34 mouse cellular contexts compared by ENCODE assay signal in the genomic region with DNA sequence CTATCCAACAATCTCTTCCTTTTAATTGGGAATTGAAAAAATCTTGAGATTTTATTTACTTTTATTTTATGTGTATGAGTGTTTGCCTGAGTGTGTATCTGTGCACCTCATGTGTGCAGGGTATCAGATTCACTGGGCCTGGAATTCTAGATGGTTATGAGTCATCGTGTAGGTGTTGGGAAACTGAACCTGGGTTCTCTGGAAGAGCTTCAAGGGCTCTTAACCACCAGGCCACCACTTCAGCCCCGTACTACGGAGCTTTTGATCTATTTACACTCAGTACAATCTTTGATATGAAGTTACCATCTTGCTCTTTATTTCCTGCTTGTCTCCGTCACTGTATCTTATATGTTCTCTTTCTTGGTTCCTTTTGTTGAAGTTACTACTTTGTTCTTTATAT. TPM values are rescaled to one million over a fixed set of nuclear protein-coding genes. Genes with fewer than 3 reads are reported as not detected.
DNase-seq lines count a peak whose midpoint lies in the region; ATAC-seq lines count a peak whose summit lies in the region.
"Had no signal": no experiment of that assay in that cellular context is flagged by ENCODE, and none has a peak within 500 bp of the region (broad histone marks: within the 10 kb centered on the region; RNA-seq: fewer than 3 reads in every experiment).

No protein-coding gene starts in this region.

- 48% methylated on average over 4 of the region's 4 CpGs for WGBS in lung, embryonic 16.5 days

- H3K9me3 ChIP-seq in lung, embryonic 16.5 days (ENCODE audit: control insufficient read depth, low read length) = no peaks in the 10 kb centered on the region
- H3K9me3 ChIP-seq: embryonic facial prominence, embryonic 10.5 days; embryonic facial prominence, embryonic 13.5 days; forebrain, embryonic 12.5 days; forebrain, embryonic 15.5 days; hindbrain, embryonic 12.5 days; hindbrain, embryonic 15.5 days had no signal

- H3K4me2 ChIP-seq in lung, embryonic 16.5 days (ENCODE audit: low read depth, low read length) = no peak overlapping the region
- H3K4me2 ChIP-seq: embryonic facial prominence, embryonic 13.5 days; forebrain, embryonic 12.5 days; forebrain, embryonic 15.5 days; heart, embryonic 11.5 days; hindbrain, embryonic 12.5 days; hindbrain, embryonic 15.5 days had no signal

- ATAC-seq in lung, embryonic 16.5 days (ENCODE audit: low read depth) = peak; percentile 79
- ATAC-seq: CD4-positive, CD25-positive, alpha-beta regulatory T cell, adult 4 months; forebrain, embryonic 15.5 days had no signal

- no peak overlapping the region for H3K4me3 ChIP-seq in lung, embryonic 16.5 days (ENCODE audit: low read length)
- H3K4me3 ChIP-seq: embryonic facial prominence, embryonic 10.5 days; embryonic facial prominence, embryonic 13.5 days; erythroblast, embryonic 14.5 days; forebrain, embryonic 12.5 days; forebrain, embryonic 15.5 days; hindbrain, embryonic 12.5 days; hindbrain, embryonic 15.5 days had no signal

- H3K4me1 ChIP-seq in lung, embryonic 16.5 days (replicated peaks; ENCODE audit: control insufficient read depth, insufficient read depth, low read length) = no peaks in the 10 kb centered on the region
- H3K4me1 ChIP-seq: embryonic facial prominence, embryonic 10.5 days; embryonic facial prominence, embryonic 13.5 days; hindbrain, embryonic 12.5 days; hindbrain, embryonic 15.5 days had no signal

- DNase-seq in lung, postnatal 10 days = peak; percentile 20
- peak; percentile 70 for DNase-seq in lung, postnatal 36 days
- DNase-seq in gastrocnemius, postnatal 25 days = no peak
- DNase-seq in spleen, adult 18-20 months = no peak
- no peak for DNase-seq in right cerebral cortex, adult 2 months (ENCODE audit: low spot score in 2 of 2)
- DNase-seq: adrenal gland, adult 8-10 months; adrenal gland, postnatal 25 days; cerebellum, adult 11-12 months; cerebellum, adult 8-10 months; cerebellum, postnatal 10 days; cerebellum, postnatal 36 days; embryo, embryonic 11 days; gastrocnemius, postnatal 10 days; heart, adult 11 months had no signal

- H3K36me3 ChIP-seq in lung, embryonic 16.5 days (ENCODE audit: control insufficient read depth, insufficient read depth, low read length) = no peaks in the 10 kb centered on the region
- H3K36me3 ChIP-seq: embryonic facial prominence, embryonic 10.5 days; embryonic facial prominence, embryonic 13.5 days; forebrain, embryonic 12.5 days; forebrain, embryonic 15.5 days; hindbrain, embryonic 12.5 days; hindbrain, embryonic 15.5 days had no signal

- H3K9ac ChIP-seq in lung, embryonic 16.5 days (ENCODE audit: low read length) = no peak overlapping the region
- H3K9ac ChIP-seq: embryonic facial prominence, embryonic 13.5 days; forebrain, embryonic 12.5 days; forebrain, embryonic 15.5 days; hindbrain, embryonic 12.5 days; hindbrain, embryonic 15.5 days had no signal

- H3K27me3 ChIP-seq in lung, embryonic 16.5 days (ENCODE audit: control insufficient read depth, insufficient read depth, low read depth, low read length) = no peaks in the 10 kb centered on the region
- H3K27me3 ChIP-seq: embryonic facial prominence, embryonic 13.5 days; forebrain, embryonic 12.5 days; forebrain, embryonic 15.5 days; hindbrain, embryonic 12.5 days; hindbrain, embryonic 15.5 days had no signal

- no peak overlapping the region for H3K27ac ChIP-seq in lung, embryonic 16.5 days (ENCODE audit: low read length)
- H3K27ac ChIP-seq: embryonic facial prominence, embryonic 10.5 days; embryonic facial prominence, embryonic 13.5 days; forebrain, embryonic 12.5 days; forebrain, embryonic 15.5 days; hindbrain, embryonic 12.5 days; hindbrain, embryonic 15.5 days had no signal

RNA-seq across cellular contexts. Expression of a gene that starts 42.4 kb away (rescaled TPM):
- polyA plus RNA-seq in lung, embryonic 16.5 days (2015; fragmentation: Nextera tagmentation; extraction: Ambion mirVana) = not detected in 2 replicates
- total RNA-seq in gastrocnemius, postnatal 25 days (2021) = not detected
- total RNA-seq: adrenal gland, adult 8-10 months; adrenal gland, postnatal 25 days; gastrocnemius, adult 18-20 months; gastrocnemius, postnatal 10 days; gastrocnemius, postnatal 4 days; heart, adult 8-10 months; heart, postnatal 25 days; hematopoietic stem cell, adult 5-6 weeks; MEL had no signal
- polyA plus RNA-seq: brain, embryonic 14.5 days; C2C12; CD4-positive, CD25-positive, alpha-beta regulatory T cell, adult 4 months; cortical plate, adult 2 months; embryonic facial prominence, embryonic 10.5 days; embryonic facial prominence, embryonic 13.5 days; erythroblast, embryonic 14.5 days; forebrain, embryonic 12.5 days; forebrain, embryonic 15.5 days; heart, embryonic 11.5 days; heart, embryonic 14.5 days; hindbrain, embryonic 12.5 days; hindbrain, embryonic 15.5 days had no signal

Comparison
In these comparisons a context has a peak if more than half of its experiments do, and no peak if none do; other contexts are left out.
1. DNase-seq: peak in lung, postnatal 10 days (single experiment) and lung, postnatal 36 days (single experiment); none in gastrocnemius, postnatal 25 days (single experiment), spleen, adult 18-20 months (0 of 2) and right cerebral cortex, adult 2 months (0 of 2).